Mouse (Mus musculus): Measurements from ENCODE around the gene Itgb6.

Itgb6 gene

DNA sequence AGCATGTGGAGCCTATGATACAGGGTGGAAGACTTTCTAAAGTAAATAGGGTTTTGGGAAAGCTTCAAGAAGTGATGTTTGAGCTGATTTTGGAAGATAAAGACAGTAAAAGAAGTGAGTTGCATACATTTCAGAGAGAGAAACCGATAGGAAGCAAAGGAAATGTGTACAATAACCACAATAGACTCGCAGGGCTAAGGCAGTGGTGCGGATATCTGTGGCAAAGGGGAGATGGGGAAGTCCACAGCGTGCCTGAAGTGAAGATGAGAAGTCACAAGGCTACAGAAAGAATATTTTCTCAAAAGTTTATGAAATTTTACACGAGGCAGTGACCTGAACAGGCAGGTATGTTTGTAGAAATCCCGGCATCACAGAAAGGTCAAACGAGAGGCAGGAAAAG lies 100.3 kb downstream of the Itgb6 start:
- DNase-seq (ENCODE audit: low spot score in 2 of 2): no peak

DNA sequence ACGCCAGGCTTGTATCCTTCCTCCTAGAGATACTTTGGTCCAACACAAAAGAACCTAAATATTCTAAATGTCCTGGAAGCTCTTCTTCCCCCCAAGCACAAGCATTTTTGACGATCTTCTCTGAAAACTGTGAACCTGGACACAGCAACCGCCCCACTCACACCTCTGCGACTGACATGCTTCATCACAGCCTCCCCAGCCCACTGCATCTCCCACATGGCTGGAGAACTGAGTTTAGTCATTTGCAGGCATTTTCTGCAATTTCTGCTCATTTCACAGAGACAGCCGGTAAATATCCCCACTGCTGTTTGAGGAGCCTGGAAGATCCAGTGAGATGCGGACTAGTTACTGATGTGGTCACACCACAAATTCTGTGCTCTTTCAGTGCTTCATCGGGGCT lies 107.7 kb downstream of the Itgb6 start:
- no peak for DNase-seq (ENCODE audit: low spot score in 2 of 2)

DNA sequence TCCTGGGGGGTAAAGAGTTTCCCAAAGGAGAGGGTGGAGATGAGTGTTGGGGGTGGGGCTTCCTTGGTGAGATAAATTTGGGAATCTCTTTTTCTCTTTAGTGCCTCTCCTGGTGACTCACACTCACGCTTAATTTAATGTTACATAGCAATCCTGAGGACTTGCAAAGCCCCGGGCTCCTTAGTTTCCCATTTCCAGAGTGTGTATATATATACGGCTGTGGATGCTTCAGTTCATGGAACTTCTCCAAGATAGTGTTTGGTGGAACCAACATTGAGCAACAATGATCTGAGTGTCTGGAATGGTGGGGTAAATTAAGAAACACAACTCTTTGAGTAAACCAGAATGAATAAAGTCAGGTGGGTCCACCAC lies 108.6 kb downstream of the Itgb6 start:
- DNase-seq (ENCODE audit: low spot score in 2 of 2): no peak

DNA sequence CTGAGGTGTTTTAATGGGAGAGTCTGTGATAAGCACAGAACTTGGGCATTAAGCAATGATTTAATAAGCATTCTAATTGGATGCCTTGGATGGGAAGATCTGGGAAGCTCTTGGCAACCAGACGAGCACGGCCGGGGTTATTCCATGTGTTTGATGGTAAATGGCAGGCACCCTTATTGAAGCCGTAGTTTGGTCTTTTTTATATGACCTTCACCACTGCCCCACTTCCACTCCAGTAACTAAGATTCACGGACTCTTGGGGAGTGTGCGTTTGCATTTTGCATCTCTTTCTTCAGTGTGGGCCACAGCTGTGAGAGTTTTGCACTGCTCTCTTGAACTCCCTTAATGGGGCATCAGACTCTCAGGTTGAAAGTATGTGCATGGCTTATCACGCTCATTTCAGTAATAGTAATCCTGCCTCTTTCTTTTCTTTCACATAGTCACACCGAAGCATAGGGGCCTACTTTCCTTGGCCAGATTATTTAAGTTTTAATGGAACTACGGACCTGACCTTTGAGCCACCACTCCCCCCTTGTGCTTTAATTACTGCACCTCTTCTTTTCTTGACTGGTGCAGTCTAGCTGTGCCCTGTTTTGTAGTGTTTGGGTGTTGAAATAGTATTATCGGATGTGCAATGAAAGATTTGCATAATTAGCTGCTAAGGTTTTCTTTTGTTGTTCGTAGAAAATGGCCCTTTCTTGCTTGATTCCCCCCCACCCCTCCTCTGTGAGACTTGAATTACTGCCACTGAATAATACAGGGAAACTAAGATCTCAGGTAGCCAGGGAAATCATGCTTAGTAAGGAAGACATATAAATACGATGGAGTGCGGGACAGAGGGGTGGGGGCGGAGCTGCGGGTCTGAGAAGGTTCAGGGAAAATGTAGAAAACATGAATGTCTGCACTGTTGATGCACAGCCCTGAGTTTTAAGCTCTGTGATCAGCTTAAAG lies 109.3 kb downstream of the Itgb6 start:
- DNase-seq (ENCODE audit: low spot score in 2 of 2): peak in 1 of 2 experiments; percentile 23

DNA sequence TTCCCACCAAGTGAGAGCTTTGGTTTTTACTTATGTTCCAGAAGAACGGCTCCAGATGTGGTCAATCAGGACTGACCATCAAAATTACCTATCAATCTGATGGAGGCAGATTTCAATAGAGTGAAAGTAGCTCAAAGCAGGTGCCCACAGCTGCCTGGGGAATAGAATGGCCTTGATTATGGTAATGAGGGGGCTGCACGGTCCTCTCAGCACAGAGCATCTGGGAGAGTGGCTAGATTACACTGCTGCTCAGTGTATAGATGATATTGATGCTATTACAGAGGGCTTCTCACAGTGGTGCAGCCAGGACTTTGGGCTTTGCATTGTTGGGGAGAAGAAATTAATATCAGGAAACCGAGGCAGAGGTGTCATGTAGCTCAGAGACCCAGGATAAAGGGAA lies 110.8 kb downstream of the Itgb6 start:
- DNase-seq (ENCODE audit: low spot score in 2 of 2): no peak

DNA sequence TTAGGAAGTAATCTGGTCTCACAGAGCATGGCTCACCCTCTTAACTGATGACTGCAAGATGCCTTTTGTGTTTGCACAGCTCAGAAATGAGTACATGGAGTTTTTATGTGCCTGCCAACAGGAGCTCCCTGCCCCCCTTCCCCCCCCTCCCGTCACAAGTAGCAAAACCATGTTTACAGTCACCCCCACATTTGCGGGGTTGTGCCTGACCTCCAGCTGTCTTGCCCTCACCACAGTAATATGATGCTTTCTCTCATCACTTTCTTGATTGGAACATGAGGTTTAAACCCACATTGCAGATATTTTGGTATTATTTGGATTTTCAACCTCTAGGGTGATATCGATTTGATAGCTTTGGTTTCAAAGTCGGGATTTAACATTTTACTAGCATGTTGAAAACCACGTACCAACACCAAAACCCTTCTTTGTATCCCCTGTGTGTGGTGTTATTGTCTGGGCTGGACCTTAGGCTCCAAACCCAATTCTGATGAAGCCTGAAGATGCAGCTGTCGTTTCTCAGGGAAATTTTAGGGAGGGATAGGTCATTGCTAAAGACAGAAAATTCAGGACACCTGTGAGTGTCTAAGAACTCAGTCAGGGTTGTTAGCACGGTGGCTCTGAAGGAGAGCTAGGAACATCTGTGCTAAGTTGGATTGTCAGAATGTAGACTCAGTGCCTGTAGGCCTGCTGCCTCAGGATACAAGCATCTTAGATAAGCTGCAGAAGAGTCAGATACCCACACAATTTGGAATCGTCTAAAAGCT lies 112.8 kb downstream of the Itgb6 start:
- no peak for DNase-seq (ENCODE audit: low spot score in 2 of 2)

DNA sequence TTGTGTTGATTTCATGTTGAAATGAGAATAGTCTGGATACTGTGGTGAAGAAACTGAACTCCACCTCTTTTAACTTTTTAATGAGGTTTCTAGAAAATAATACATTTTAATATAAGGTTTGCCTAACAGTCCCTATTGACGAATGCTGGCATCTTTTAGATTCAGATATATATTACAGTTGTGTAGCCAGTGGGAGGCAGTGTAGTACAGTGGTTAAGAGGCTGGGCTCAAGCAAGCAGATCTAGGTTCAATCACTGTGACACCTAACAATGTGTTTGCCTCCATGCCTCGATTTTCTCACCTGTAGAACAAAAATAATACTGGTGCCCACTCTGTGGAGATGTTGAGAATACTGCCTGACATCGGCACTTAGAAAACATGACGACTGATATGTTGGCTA lies 114.5 kb downstream of the Itgb6 start:
- no peak for DNase-seq (ENCODE audit: low spot score in 2 of 2)

DNA sequence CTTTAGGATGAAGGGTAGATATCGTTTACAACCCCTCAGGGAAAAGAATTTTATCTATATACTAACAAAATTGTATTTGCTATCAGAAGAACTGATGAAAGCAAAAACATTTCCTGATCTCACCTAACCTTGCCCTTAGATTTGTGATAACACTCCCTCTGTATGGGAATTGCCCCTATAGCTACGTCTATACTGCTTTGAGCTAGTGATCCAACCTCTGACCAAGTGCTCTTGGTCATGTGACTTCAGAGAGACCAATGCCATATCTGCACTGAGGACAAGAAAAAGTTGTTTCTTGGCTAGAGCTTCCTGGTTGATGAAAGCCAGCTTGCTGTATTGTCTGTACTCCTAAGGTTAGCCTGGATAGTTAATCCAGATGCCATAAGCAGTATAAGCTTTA lies 121.1 kb downstream of the Itgb6 start:
- no peak for DNase-seq (ENCODE audit: low spot score in 2 of 2)

DNA sequence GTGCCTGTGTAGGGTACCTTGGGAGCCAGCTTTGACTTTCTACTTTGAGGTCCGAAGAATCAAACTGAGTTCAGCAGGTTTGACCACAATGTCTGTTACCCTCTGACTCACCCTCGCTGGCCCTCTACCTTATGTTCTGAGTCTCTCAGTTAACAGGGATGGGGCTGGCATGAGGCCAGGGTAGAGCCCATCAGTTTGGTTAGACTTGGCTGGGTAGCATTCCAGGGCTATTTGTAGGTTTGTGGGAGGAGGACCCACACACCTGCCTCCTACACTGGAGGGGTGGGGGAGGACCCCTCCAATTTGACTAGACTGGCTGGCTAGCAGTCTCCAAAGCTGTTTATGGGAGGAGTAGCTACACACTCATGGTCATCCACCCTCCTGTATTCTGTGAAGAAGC lies 121.6 kb downstream of the Itgb6 start:
- peak in 1 of 2 experiments; percentile 28 for DNase-seq (ENCODE audit: low spot score in 2 of 2)

DNA sequence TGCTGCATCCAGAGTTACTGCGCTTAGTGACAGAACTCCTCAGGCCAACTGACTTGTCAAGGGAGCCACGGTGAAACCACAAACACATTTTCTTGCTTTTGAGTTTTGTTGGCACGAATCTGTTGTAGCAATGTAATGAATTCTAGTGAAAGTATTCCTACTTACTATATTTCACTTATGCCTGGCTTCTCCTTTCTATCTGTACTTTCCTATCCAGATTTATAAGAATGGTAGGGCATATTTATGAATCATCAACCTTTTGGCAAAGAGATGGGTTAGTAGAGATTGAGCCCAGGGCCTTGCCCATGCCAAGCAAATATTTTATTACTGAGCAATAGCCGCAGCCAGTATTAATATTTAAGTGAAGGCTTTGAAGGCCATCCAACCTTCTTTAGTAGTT lies 139.0 kb downstream of the Itgb6 start:
- no peak for DNase-seq (ENCODE audit: low spot score in 2 of 2)

DNA sequence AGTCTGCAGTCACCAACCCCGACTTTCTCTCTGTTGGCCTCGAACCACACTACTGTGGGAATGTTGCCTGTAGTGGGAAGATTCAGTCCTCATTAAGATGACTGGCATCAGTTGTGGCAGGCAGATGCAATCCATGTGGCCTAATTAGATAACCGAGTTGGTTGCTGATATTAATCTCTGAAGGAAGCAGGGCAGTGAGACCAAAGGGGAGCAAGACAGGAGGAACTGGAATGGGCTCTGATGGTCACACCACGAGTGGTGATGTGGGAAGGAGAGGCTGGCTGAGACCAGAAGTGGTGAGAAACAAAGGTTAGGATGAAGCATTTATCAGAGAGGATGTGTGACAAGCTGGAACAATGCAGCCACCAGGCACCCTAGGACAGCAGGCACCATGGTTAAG lies 167.9 kb downstream of the Itgb6 start:
- DNase-seq (ENCODE audit: low spot score in 2 of 2): no peak

DNA sequence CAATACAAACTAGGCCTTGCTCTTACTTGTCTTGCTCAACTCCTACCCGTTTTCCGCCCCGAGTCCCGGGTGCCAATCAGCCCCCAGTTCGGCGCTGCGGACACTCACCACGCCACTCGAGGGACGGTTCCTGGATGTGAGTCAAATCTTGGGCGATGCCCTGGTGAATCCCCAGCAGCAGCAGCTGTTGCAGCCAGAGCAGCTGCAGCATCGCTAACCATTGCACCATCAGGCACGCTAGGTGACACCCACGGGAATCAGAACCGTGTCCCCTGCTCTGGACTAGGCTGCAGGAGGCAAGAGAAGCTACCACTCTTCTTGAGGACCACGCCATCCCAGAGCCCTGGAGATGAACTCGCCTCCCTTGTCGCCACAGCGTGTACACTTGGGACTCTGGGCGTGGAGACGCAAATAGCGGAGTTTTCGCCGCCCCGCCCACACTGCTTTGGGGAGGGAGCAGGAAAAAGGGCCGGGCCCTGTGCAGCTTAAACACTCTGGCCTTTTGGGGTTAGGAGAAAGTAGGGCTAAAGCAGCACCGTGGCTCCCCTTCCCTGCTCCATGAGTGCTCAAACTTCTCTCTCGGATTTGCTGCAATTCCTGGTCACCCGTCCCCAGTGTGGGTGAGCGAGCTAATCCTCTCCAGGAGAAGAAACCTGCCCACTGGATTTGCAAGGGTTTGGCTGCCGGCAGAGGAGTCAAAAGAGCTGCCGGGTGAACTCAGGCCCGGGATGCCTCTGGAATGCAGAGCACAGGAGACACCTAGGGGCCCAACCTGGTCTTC lies 169.4 kb downstream of the Itgb6 start, which contains the start of gene Pla2r1:
Gene Pla2r1 (minus strand): TSS at position 407 of the 781 bp plus-strand sequence.
- peak; percentile 47 to 75 for DNase-seq (ENCODE audit: low spot score in 2 of 2)

DNA sequence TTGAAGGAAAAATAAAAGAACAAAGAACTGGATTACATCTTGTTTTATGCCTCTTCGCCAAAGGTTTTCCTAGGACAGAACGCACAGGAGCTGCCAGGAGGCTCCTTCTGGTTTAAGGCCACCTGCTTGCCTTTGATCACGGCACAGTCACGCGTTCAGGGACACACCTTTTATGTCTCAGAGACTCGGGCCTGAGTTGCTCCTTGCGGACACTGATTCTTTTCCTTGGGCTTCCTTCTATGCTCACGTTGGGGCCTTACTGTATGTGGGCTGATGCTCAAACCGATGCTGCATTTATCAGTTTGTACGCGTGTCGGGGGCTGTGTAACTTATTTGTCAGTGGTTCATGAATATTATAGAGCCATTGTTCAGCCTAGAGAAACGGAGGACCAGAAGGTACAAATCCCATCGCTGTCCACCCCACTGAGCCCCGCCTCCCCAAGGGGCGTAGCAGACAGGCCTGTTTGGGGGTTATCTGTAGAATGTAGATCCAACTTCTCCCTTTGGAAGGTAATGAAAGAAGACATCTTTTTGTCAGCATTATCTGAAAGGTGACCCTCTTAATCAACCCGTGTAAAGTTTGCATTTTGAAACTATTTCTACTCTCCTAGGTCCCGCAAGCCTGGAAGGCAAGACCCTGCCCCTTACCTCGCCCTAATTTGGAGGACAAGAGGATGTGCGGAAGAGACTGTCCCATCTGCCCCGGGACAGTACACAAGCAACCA lies 170.1 kb downstream of the Itgb6 start:
- DNase-seq (ENCODE audit: low spot score in 2 of 2): no peak

DNA sequence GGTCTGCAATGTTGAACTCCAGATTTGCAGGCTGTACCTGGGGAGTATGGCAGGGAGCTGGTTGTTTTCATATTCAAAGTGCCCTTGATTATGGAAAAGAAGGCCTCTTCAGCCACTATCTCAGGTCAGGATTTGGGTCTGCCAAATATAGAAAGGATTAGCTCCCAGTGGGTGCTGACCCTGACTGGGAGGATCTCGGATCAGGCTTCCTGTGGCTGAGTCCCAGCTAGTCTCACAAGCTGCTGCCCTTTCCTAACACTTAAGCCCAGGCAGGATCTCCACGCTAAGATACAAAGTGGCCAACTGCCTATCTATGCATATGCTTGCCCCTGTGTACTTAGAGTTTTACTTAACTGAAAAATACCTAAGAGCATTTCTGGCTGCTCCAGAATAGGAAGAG lies 170.8 kb downstream of the Itgb6 start:
- no peak for DNase-seq (ENCODE audit: low spot score in 2 of 2)

DNA sequence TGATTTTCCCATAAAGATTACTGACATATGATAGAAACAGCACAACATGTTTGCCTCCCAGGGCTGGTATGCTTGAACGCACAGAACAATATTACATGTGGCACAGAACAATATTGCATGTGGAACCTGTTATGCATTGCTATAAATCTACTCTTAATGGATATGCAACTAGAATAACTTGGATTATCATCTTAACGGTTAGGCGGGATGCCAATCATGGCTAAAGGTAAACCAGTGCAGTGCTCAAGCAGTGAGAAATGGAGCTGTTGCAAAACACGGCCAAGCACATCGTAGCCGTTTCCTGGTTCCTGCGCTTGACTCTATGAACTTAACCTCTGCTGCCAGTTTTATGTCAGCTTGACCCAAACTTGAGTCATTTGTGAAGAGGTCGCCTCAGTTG lies 171.9 kb downstream of the Itgb6 start:
- DNase-seq (ENCODE audit: low spot score in 2 of 2): no peak

DNA sequence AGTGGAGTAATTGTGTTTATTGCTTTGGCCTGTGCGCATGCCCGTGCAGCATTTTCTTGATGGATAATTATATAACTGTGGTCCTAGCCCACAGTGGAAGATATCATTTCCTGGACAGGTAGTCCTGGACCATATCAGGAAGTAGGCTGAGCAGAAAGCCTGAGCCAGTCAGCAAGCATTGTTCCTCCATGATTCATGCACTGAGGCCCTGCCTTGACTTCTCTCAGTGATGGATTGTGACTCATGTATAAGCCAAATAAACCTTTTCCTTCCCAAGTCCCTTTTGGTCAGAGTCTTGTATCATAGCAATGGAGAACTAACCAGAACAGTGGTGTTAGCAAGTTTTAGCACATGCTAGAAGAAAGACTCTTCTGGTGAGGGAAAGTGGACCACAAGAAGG lies 172.6 kb downstream of the Itgb6 start:
- no peak for DNase-seq (ENCODE audit: low spot score in 2 of 2)
